Mouse (Mus musculus) small intestine, adult 2 months (tissue): ENCODE measurements around the gene Alkbh5.
"Not testable (repeated sequence)": the region's sequence is repeated elsewhere in the genome, so short reads cannot be mapped to it uniquely, and the experiment has no call there.

ENCODE experiments used
- CTCF ChIP-seq: fragments of 200-500 bp; IDR thresholded peaks from 2 replicates; pipeline ENCODE4 v1.5.1; 2012; ENCODE audit warnings: low read depth, mild to moderate bottlenecking, control low read depth, inconsistent platforms, low read length, moderate library complexity, mixed read lengths; ENCODE audit not compliant: insufficient replicate concordance, insufficient read length; ENCODE audit errors: extremely low read depth
- POLR2A ChIP-seq: fragments of 200-500 bp; IDR thresholded peaks from 2 replicates; pipeline ENCODE4 v1.6.1; 2012; ENCODE audit warnings: low read depth, mild to moderate bottlenecking, control low read depth, inconsistent platforms, low read length, moderate library complexity

DNA sequence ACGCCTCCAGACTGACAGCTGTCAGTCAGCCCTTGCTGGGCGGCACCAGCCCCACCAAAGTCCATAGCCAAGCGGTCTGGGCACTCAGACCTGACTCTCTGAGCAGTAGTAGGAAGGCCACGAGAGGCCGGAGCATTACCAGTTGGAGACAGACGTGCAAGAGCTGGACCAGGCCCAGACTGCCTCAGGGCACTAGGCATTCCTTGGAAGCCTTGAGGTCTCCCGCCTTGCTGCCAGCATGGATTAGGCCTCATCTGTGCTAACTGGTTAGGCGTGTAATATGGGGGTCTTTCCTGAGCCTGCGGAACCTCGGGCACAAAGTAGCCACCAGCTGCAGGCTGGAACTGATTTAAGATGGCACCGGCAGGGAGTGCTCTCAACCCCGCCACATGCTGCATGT, 37.8 kb downstream of the Alkbh5 start:
- not testable (repeated sequence) for TF ChIP-seq CTCF, POLR2A
